Mouse (Mus musculus): ENCODE measurements around the gene Fam19a3. TPM values are rescaled to one million over a fixed set of nuclear protein-coding genes. Genes with fewer than 3 reads are reported as not detected.

The Fam19a3 gene
- polyA plus RNA-seq (2014; fragmentation: Nextera tagmentation; extraction: Ambion mirVana), result not detected in 2 replicates

GRCm38 (mm10) chr3:104781471-104781903, at the start of gene Fam19a3:
Gene Fam19a3 (minus strand): TSS chr3:104781840.
- H3K4me2 ChIP-seq (ENCODE audit: low read depth), result peak within 1 kb of the TSS; percentile 57
- ATAC-seq (ENCODE audit: insufficient read depth, low FRiP score, low TSS enrichment) (no peak), DNase-seq (ENCODE audit: low spot score) (no peak)
- H3K27me3 ChIP-seq (ENCODE audit: control insufficient read depth, insufficient read depth, low read length), result peaks cover 75% of the 10 kb centered on the region
- peak within 1 kb of the TSS; percentile 5; the same call in 1 of the 2 replicates for H3K9ac ChIP-seq (ENCODE audit: low read length)
- H3K9me3 ChIP-seq (ENCODE audit: control insufficient read depth, low read length), result no peaks in the 10 kb centered on the region
- no peak within 1 kb of the TSS for H3K27ac ChIP-seq (ENCODE audit: low read depth, low read length)
- peak within 1 kb of the TSS; percentile 41 for H3K4me3 ChIP-seq (ENCODE audit: low read depth, low read length)
- H3K36me3 ChIP-seq (ENCODE audit: control insufficient read depth, insufficient read depth, low read length), result no peaks in the 10 kb centered on the region
- peaks cover 9% of the 10 kb centered on the region; the same call in 1 of the 2 replicates for H3K4me1 ChIP-seq (ENCODE audit: control insufficient read depth, insufficient read depth, low read length)
- under 1% methylated on average over 26 of the region's 26 CpGs for WGBS

- Histone ChIP-seq H3K27ac (ENCODE audit: low read depth, low read length) (no peak overlapping the region), H3K4me3 (ENCODE audit: low read depth, low read length) (no peak overlapping the region), H3K27me3 (ENCODE audit: control insufficient read depth, insufficient read depth, low read length) (no peaks in the 10 kb centered on the region), H3K9ac (ENCODE audit: low read length) (no peak overlapping the region), H3K9me3 (ENCODE audit: control insufficient read depth, low read length) (no peaks in the 10 kb centered on the region), H3K36me3 (ENCODE audit: control insufficient read depth, insufficient read depth, low read length) (no peaks in the 10 kb centered on the region; the same call in 1 of the 2 replicates), H3K4me1 (ENCODE audit: control insufficient read depth, insufficient read depth, low read length) (peaks cover 5% of the 10 kb centered on the region), H3K4me2 (ENCODE audit: low read depth) (no peak overlapping the region)
- no peak for DNase-seq (ENCODE audit: low spot score)
- no peak for ATAC-seq (ENCODE audit: insufficient read depth, low FRiP score, low TSS enrichment)
- WGBS, result 85% methylated on average over 3 of the region's 3 CpGs
Measured at GRCm38 (mm10) chr3:104822413-104822812, 40.8 kb upstream of the Fam19a3 start.

GRCm38 (mm10) chr3:104820426-104820825, 38.8 kb upstream of the Fam19a3 start:
- H3K9ac ChIP-seq (ENCODE audit: low read length), result no peak overlapping the region
- no peak overlapping the region for H3K27ac ChIP-seq (ENCODE audit: low read depth, low read length)
- no peak overlapping the region for H3K4me3 ChIP-seq (ENCODE audit: low read depth, low read length)
- no peaks in the 10 kb centered on the region for H3K36me3 ChIP-seq (ENCODE audit: control insufficient read depth, insufficient read depth, low read length)
- WGBS, result 56% methylated on average over 1 of the region's 1 CpGs
- H3K4me2 ChIP-seq (ENCODE audit: low read depth), result no peak overlapping the region
- no peaks in the 10 kb centered on the region for H3K9me3 ChIP-seq (ENCODE audit: control insufficient read depth, low read length)
- no peak for DNase-seq (ENCODE audit: low spot score)
- H3K4me1 ChIP-seq (ENCODE audit: control insufficient read depth, insufficient read depth, low read length), result peaks cover 5% of the 10 kb centered on the region
- no peaks in the 10 kb centered on the region for H3K27me3 ChIP-seq (ENCODE audit: control insufficient read depth, insufficient read depth, low read length)
- ATAC-seq (ENCODE audit: insufficient read depth, low FRiP score, low TSS enrichment), result no peak

GRCm38 (mm10) chr3:104818749-104819134, 37.1 kb upstream of the Fam19a3 start:
- Histone ChIP-seq H3K4me1 (ENCODE audit: control insufficient read depth, insufficient read depth, low read length) (peaks cover 5% of the 10 kb centered on the region), H3K36me3 (ENCODE audit: control insufficient read depth, insufficient read depth, low read length) (no peaks in the 10 kb centered on the region), H3K4me2 (ENCODE audit: low read depth) (peak overlapping the region; percentile 95), H3K9ac (ENCODE audit: low read length) (peak overlapping the region; percentile 78), H3K9me3 (ENCODE audit: control insufficient read depth, low read length) (no peaks in the 10 kb centered on the region), H3K27ac (ENCODE audit: low read depth, low read length) (no peak overlapping the region), H3K27me3 (ENCODE audit: control insufficient read depth, insufficient read depth, low read length) (no peaks in the 10 kb centered on the region), H3K4me3 (ENCODE audit: low read depth, low read length) (peak overlapping the region; percentile 83)
- WGBS, result 4% methylated on average over 3 of the region's 3 CpGs
- no peak; the same call in 1 of the 2 replicates for ATAC-seq (ENCODE audit: insufficient read depth, low FRiP score, low TSS enrichment)
- no peak for DNase-seq (ENCODE audit: low spot score)

- WGBS, result under 1% methylated on average over 40 of the region's 40 CpGs
- peak within 1 kb of the TSS; percentile 95 for H3K4me2 ChIP-seq (ENCODE audit: low read depth)
- peaks cover 5% of the 10 kb centered on the region for H3K4me1 ChIP-seq (ENCODE audit: control insufficient read depth, insufficient read depth, low read length)
- DNase-seq (ENCODE audit: low spot score) (peak; percentile 80), ATAC-seq (ENCODE audit: insufficient read depth, low FRiP score, low TSS enrichment) (peak; percentile 83)
- no peaks in the 10 kb centered on the region for H3K27me3 ChIP-seq (ENCODE audit: control insufficient read depth, insufficient read depth, low read length)
- H3K27ac ChIP-seq (ENCODE audit: low read depth, low read length), result 0 out of 2 replicates have a peak within 1 kb of the TSS, but pooled peaks have one; percentile 23
- peak within 1 kb of the TSS; percentile 78 for H3K9ac ChIP-seq (ENCODE audit: low read length)
- H3K4me3 ChIP-seq (ENCODE audit: low read depth, low read length), result peak within 1 kb of the TSS; percentile 83
- no peaks in the 10 kb centered on the region for H3K36me3 ChIP-seq (ENCODE audit: control insufficient read depth, insufficient read depth, low read length)
- H3K9me3 ChIP-seq (ENCODE audit: control insufficient read depth, low read length), result no peaks in the 10 kb centered on the region
Measured at GRCm38 (mm10) chr3:104817991-104818748, 36.5 kb upstream of the Fam19a3 start, which contains the start of gene Mov10. Gene Mov10 (minus strand): TSS chr3:104818563.

- H3K4me1 ChIP-seq (ENCODE audit: control insufficient read depth, insufficient read depth, low read length), result peaks cover 5% of the 10 kb centered on the region
- H3K4me3 ChIP-seq (ENCODE audit: low read depth, low read length), result peak overlapping the region; percentile 83
- 0 out of 2 replicates have a peak overlapping the region, but pooled peaks have one; percentile 23 for H3K27ac ChIP-seq (ENCODE audit: low read depth, low read length)
- ATAC-seq (ENCODE audit: insufficient read depth, low FRiP score, low TSS enrichment), result peak; percentile 62
- peak overlapping the region; percentile 95 for H3K4me2 ChIP-seq (ENCODE audit: low read depth)
- peak overlapping the region; percentile 78 for H3K9ac ChIP-seq (ENCODE audit: low read length)
- no peaks in the 10 kb centered on the region for H3K36me3 ChIP-seq (ENCODE audit: control insufficient read depth, insufficient read depth, low read length)
- under 1% methylated on average over 46 of the region's 46 CpGs for WGBS
- no peaks in the 10 kb centered on the region for H3K27me3 ChIP-seq (ENCODE audit: control insufficient read depth, insufficient read depth, low read length)
- no peaks in the 10 kb centered on the region for H3K9me3 ChIP-seq (ENCODE audit: control insufficient read depth, low read length)
- DNase-seq (ENCODE audit: low spot score), result peak; percentile 56
Measured at GRCm38 (mm10) chr3:104817481-104817990, 35.9 kb upstream of the Fam19a3 start.

GRCm38 (mm10) chr3:104816130-104816529, 34.5 kb upstream of the Fam19a3 start:
- Histone ChIP-seq H3K4me3 (ENCODE audit: low read depth, low read length) (no peak overlapping the region), H3K9me3 (ENCODE audit: control insufficient read depth, low read length) (no peaks in the 10 kb centered on the region), H3K27me3 (ENCODE audit: control insufficient read depth, insufficient read depth, low read length) (no peaks in the 10 kb centered on the region), H3K4me2 (ENCODE audit: low read depth) (no peak overlapping the region), H3K36me3 (ENCODE audit: control insufficient read depth, insufficient read depth, low read length) (no peaks in the 10 kb centered on the region), H3K27ac (ENCODE audit: low read depth, low read length) (no peak overlapping the region), H3K4me1 (ENCODE audit: control insufficient read depth, insufficient read depth, low read length) (peaks cover 5% of the 10 kb centered on the region), H3K9ac (ENCODE audit: low read length) (no peak overlapping the region)
- DNase-seq (ENCODE audit: low spot score) (no peak), ATAC-seq (ENCODE audit: insufficient read depth, low FRiP score, low TSS enrichment) (no peak)
- 99% methylated on average over 7 of the region's 7 CpGs for WGBS

GRCm38 (mm10) chr3:104815346-104815745, 33.7 kb upstream of the Fam19a3 start:
- peaks cover 5% of the 10 kb centered on the region for H3K4me1 ChIP-seq (ENCODE audit: control insufficient read depth, insufficient read depth, low read length)
- no peak overlapping the region for H3K27ac ChIP-seq (ENCODE audit: low read depth, low read length)
- ATAC-seq (ENCODE audit: insufficient read depth, low FRiP score, low TSS enrichment) (no peak), DNase-seq (ENCODE audit: low spot score) (no peak)
- H3K36me3 ChIP-seq (ENCODE audit: control insufficient read depth, insufficient read depth, low read length), result no peaks in the 10 kb centered on the region
- H3K27me3 ChIP-seq (ENCODE audit: control insufficient read depth, insufficient read depth, low read length), result no peaks in the 10 kb centered on the region
- H3K9ac ChIP-seq (ENCODE audit: low read length), result no peak overlapping the region
- H3K4me2 ChIP-seq (ENCODE audit: low read depth), result no peak overlapping the region
- H3K4me3 ChIP-seq (ENCODE audit: low read depth, low read length), result no peak overlapping the region
- 64% methylated on average over 2 of the region's 2 CpGs for WGBS
- no peaks in the 10 kb centered on the region for H3K9me3 ChIP-seq (ENCODE audit: control insufficient read depth, low read length)
